Mouse (Mus musculus): ENCODE measurements around the gene Wdr46. TPM values are rescaled to one million over a fixed set of nuclear protein-coding genes. Genes with fewer than 3 reads are reported as not detected.

Gene Wdr46
- polyA plus RNA-seq, 1 experiment from 2014 or later = 41.9 TPM

- Histone ChIP-seq H3K27ac (no peak overlapping the region), H3K9me3 (no peaks in the 10 kb centered on the region), H3K4me1 (peaks cover 22% of the 10 kb centered on the region), H3K27me3 (no peaks in the 10 kb centered on the region), H3K36me3 (replicated peaks) (peaks cover 63% of the 10 kb centered on the region), H3K9ac (no peak overlapping the region), H3K4me2 (no peak overlapping the region), H3K4me3 (replicated peaks) (no peak overlapping the region)
- no peak for ATAC-seq (ENCODE audit: low FRiP score)
- 89% methylated on average over 21 of the region's 21 CpGs for WGBS
These were observed 4.9 kb upstream of the Wdr46 start for GRCm38 (mm10) chr17:33935422-33936055.

- no peak overlapping the region for H3K4me2 ChIP-seq
- no peak for ATAC-seq (ENCODE audit: low FRiP score)
- no peaks in the 10 kb centered on the region for H3K27me3 ChIP-seq
- H3K9ac ChIP-seq = no peak overlapping the region
- peaks cover 64% of the 10 kb centered on the region for H3K36me3 ChIP-seq (replicated peaks)
- no peak overlapping the region for H3K27ac ChIP-seq
- H3K9me3 ChIP-seq = no peaks in the 10 kb centered on the region
- H3K4me1 ChIP-seq = peaks cover 22% of the 10 kb centered on the region
- WGBS = 87% methylated on average over 15 of the region's 15 CpGs
- no peak overlapping the region for H3K4me3 ChIP-seq (replicated peaks)
These were observed 3.5 kb upstream of the Wdr46 start for GRCm38 (mm10) chr17:33936993-33937392.

- Histone ChIP-seq H3K4me1 (peaks cover 23% of the 10 kb centered on the region), H3K4me3 (replicated peaks) (peak overlapping the region; percentile 87), H3K9ac (no peak overlapping the region), H3K36me3 (replicated peaks) (peaks cover 58% of the 10 kb centered on the region), H3K27me3 (no peaks in the 10 kb centered on the region), H3K4me2 (peak overlapping the region; percentile 99), H3K9me3 (no peaks in the 10 kb centered on the region), H3K27ac (no peak overlapping the region)
- ATAC-seq (ENCODE audit: low FRiP score) = no peak
- 83% methylated on average over 11 of the region's 11 CpGs for WGBS
These were observed 1.7 kb upstream of the Wdr46 start for GRCm38 (mm10) chr17:33938783-33939182.

DNA sequence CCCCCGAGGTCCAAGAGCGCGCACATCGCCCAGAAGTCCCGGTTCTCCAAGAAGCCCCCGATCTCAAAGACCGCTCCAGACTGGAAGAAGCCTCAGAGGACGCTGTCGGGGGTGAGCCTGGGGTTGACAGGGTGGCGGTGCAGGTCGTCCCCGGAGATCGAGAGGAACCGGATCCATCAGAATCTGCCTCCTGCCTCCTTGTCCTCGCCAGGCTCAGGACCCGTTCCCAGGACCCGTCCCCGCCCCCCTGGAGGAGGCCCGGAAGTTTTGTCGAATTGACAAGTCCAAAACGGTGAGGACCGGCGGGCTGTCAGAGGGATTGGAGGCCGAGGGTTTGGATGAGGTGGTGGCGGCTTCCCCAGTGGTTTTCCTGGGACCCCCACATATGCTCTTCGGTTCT lies 521 bp downstream of the Wdr46 start:
- Histone ChIP-seq H3K27me3 (no peaks in the 10 kb centered on the region), H3K4me2 (peak overlapping the region; percentile 99), H3K36me3 (replicated peaks) (peaks cover 54% of the 10 kb centered on the region), H3K4me3 (replicated peaks) (peak overlapping the region; percentile 87), H3K9me3 (no peaks in the 10 kb centered on the region), H3K27ac (no peak overlapping the region), H3K4me1 (peaks cover 23% of the 10 kb centered on the region), H3K9ac (peak overlapping the region; percentile 81)
- 3% methylated on average over 26 of the region's 26 CpGs for WGBS
- peak; percentile 22; the same call in 1 of the 2 replicates for ATAC-seq (ENCODE audit: low FRiP score)

- Histone ChIP-seq H3K4me1 (peaks cover 23% of the 10 kb centered on the region), H3K9ac (peak overlapping the region; percentile 81), H3K4me3 (replicated peaks) (peak overlapping the region; percentile 87), H3K27ac (no peak overlapping the region), H3K36me3 (replicated peaks) (peaks cover 51% of the 10 kb centered on the region), H3K4me2 (peak overlapping the region; percentile 99), H3K27me3 (no peaks in the 10 kb centered on the region), H3K9me3 (no peaks in the 10 kb centered on the region)
- WGBS = 67% methylated on average over 19 of the region's 19 CpGs
- no peak for ATAC-seq (ENCODE audit: low FRiP score)
These were observed 921 bp downstream of the Wdr46 start for GRCm38 (mm10) chr17:33941381-33941780.

DNA sequence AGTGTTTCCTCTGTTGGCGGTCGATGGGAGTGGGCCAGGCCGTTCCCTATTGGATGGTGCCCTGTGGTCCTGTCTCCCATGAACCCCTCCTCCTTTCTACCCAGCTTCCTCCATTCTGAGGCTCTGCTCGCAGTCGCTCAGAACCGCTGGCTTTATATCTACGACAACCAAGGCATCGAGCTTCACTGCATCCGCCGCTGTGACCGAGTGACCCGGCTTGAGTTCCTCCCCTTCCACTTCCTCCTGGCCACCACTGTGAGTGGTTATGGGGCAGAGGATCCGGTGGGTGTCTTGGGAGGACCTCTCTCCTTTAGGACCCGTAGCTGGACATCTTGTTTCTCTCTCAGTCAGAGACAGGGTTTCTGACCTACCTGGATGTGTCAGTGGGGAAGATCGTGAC lies 3.0 kb downstream of the Wdr46 start:
- Histone ChIP-seq H3K4me2 (no peak overlapping the region), H3K27me3 (no peaks in the 10 kb centered on the region), H3K36me3 (replicated peaks) (peaks cover 51% of the 10 kb centered on the region), H3K27ac (no peak overlapping the region), H3K9ac (no peak overlapping the region), H3K4me3 (replicated peaks) (no peak overlapping the region), H3K4me1 (peaks cover 23% of the 10 kb centered on the region), H3K9me3 (no peaks in the 10 kb centered on the region)
- WGBS = 90% methylated on average over 15 of the region's 15 CpGs
- ATAC-seq (ENCODE audit: low FRiP score) = no peak

- peaks cover 74% of the 10 kb centered on the region for H3K36me3 ChIP-seq (replicated peaks)
- H3K27ac ChIP-seq = no peak overlapping the region
- no peaks in the 10 kb centered on the region for H3K9me3 ChIP-seq
- H3K4me2 ChIP-seq = no peak overlapping the region
- ATAC-seq (ENCODE audit: low FRiP score) = no peak
- no peak overlapping the region for H3K4me3 ChIP-seq (replicated peaks)
- peaks cover 37% of the 10 kb centered on the region for H3K4me1 ChIP-seq
- no peak overlapping the region for H3K9ac ChIP-seq
- WGBS = 92% methylated on average over 10 of the region's 10 CpGs
- H3K27me3 ChIP-seq = no peaks in the 10 kb centered on the region
These were observed 7.1 kb downstream of the Wdr46 start for GRCm38 (mm10) chr17:33947430-33948089.

DNA sequence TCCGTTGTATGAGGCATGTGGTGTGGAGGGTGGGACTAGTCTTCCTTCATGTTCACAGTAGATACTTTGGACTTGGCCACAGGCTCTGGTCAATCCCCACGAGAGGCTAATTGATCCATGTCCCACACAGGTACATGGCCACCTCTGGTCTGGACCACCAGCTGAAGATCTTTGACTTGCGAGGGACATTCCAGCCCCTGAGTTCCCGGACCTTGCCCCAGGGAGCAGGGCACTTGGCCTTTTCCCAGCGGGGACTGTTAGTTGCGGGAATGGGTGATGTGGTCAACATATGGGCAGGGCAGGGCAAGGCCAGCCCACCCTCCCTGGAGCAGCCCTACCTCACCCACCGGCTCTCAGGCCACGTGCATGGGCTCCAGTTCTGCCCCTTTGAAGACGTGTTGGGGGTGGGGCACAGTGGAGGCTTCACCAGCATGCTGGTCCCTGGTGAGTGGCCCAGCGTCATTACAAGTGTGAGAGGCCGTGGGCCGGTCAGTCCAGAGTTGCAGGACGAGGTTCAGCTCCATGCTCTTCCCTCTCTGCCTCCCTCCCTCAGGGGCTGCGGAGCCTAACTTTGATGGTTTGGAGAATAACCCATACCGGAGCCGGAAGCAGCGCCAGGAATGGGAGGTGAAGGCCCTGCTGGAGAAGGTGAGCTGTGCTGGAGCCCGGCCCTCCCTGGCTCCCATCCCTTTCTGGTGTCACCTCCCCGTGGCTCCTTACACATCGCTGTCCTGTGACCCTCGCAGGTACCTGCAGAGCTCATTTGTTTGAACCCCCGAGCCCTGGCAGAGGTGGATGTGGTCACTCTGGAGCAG lies 7.8 kb downstream of the Wdr46 start:
- H3K4me3 ChIP-seq (replicated peaks) = no peak overlapping the region

DNA sequence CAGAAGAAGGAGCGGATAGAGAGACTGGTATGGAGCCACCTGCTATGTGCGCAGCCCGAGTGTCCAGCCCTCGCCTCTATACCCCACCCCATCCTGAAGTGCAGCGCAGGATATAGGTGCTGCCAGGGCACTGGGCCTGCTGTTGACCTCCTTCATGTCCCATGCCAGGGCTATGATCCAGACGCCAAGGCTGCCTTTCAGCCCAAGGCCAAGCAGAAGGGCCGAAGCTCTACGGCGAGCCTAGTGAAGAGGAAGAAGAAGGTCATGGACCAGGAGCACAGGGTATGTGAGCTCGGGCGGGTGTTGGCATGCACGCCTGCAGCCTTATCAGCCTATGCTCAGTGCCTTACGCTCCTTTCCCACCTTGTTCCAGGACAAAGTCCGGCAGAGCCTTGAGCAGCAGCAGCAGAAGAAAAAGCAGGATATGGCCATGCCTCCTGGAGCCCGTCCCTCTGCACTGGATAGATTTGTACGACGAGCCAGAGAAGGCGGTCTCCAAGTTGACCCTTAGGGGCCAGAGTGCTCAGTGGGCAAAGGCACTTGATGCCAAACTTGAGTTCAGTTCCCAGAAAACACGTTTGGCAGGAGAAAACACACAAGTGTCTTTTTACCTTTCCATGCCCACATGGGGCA lies 8.6 kb downstream of the Wdr46 start:
- H3K27ac ChIP-seq = no peak overlapping the region
- 90% methylated on average over 19 of the region's 19 CpGs for WGBS
- peaks cover 51% of the 10 kb centered on the region for H3K4me1 ChIP-seq
- ATAC-seq (ENCODE audit: low FRiP score) = no peak
- H3K4me2 ChIP-seq = no peak overlapping the region
- H3K36me3 ChIP-seq (replicated peaks) = peaks cover 77% of the 10 kb centered on the region
- no peak overlapping the region for H3K4me3 ChIP-seq (replicated peaks)
- no peak overlapping the region for H3K9ac ChIP-seq
- H3K9me3 ChIP-seq = no peaks in the 10 kb centered on the region
- H3K27me3 ChIP-seq = no peaks in the 10 kb centered on the region

More for the DNA sequence above, 7.8 kb downstream of the Wdr46 start:
- WGBS = 91% methylated on average over 22 of the region's 22 CpGs
- Histone ChIP-seq H3K4me2 (no peak overlapping the region), H3K9me3 (no peaks in the 10 kb centered on the region), H3K27ac (no peak overlapping the region), H3K36me3 (replicated peaks) (peaks cover 77% of the 10 kb centered on the region), H3K4me1 (peaks cover 44% of the 10 kb centered on the region), H3K27me3 (no peaks in the 10 kb centered on the region), H3K9ac (no peak overlapping the region)
- ATAC-seq (ENCODE audit: low FRiP score) = no peak

- Histone ChIP-seq H3K27me3 (no peaks in the 10 kb centered on the region), H3K27ac (peak overlapping the region; percentile 8; the same call in 1 of the 2 replicates), H3K4me2 (peak overlapping the region; percentile 77), H3K36me3 (replicated peaks) (peaks cover 68% of the 10 kb centered on the region), H3K4me3 (replicated peaks) (peak overlapping the region; percentile 48), H3K4me1 (peaks cover 60% of the 10 kb centered on the region), H3K9ac (peak overlapping the region; percentile 68), H3K9me3 (no peaks in the 10 kb centered on the region)
- no peak for ATAC-seq (ENCODE audit: low FRiP score)
- WGBS = 76% methylated on average over 10 of the region's 10 CpGs
These were observed 9.7 kb downstream of the Wdr46 start for GRCm38 (mm10) chr17:33950131-33950625.

DNA sequence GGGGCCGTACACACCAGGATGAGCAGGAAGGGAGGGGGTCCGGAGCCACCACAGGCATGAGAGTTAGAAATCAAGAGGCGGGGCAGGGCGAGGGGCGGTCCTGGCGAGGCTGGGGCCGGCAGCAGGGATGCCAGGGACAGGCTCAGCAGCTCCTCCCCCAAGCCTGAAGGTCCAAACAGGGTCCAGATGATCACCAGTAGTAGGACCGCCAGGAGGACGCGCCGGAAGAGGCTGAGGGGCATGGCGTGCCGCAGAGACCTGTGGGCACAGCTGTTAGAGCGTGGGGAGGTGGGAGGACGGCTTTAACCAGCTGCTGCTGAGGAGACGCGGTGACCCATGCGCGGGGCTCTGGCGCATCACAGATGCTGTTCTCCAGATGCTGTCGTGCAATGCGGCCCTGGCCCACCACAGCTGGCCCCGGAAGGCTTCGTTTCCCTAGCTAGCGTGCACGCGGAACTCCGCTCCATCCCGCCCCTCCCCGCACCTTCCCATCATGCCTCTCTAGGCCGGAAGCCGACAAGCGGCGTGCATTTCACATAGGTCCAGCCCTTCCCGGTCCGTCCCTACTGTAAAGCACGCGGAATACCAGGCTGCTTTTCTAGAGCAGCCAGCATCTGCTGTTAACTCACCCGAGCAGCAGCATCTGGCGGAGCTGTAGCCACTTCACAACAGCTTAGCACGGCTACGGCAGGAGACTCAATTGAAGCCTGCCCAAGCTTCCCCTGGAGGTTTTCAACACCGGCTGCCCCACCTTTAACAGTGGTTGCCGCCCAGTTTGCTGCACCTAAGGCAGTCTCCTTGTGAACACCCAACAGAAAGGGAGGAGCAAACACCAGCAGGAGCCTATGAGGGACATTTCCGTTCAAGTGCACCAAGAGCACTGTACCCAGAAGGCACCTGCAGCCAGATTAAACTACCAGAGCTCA lies 10.8 kb downstream of the Wdr46 start, which contains the start of gene B3galt4:
B3galt4 (minus strand) TSS at position 468 of the 926 bp plus-strand sequence.
- Histone ChIP-seq H3K4me3 (replicated peaks) (peak within 1 kb of the TSS; percentile 48), H3K4me1 (peaks cover 60% of the 10 kb centered on the region), H3K9me3 (no peaks in the 10 kb centered on the region), H3K9ac (peak within 1 kb of the TSS; percentile 68), H3K27ac (peak within 1 kb of the TSS; percentile 87), H3K27me3 (no peaks in the 10 kb centered on the region), H3K36me3 (replicated peaks) (peaks cover 63% of the 10 kb centered on the region), H3K4me2 (peak within 1 kb of the TSS; percentile 77)
- WGBS = 1% methylated on average over 45 of the region's 45 CpGs
- peak; percentile 73 for ATAC-seq (ENCODE audit: low FRiP score)

Data from forebrain, embryonic 12.5 days (tissue).